Mouse (Mus musculus) fat pad, adult 2 months (tissue): ENCODE results near the gene Efcab3.

ENCODE experiments used
- DNase-seq: peaks from one replicate; pipeline ENCODE4 v3.0.0-alpha.2; 2011; ENCODE audit warnings: low read depth, low spot score; ENCODE audit errors: extremely low read depth

Gene Efcab3

GRCm38 (mm10) chr11:105145211-105145610, 81.8 kb downstream of the Efcab3 start:
- DNase-seq, result no peak

- DNase-seq, result no peak
Measured at GRCm38 (mm10) chr11:105146593-105146992, 83.2 kb downstream of the Efcab3 start, which contains the start of gene Gm10842. Gm10842 (plus strand) TSS chr11:105146893.

GRCm38 (mm10) chr11:105149353-105149752, 86.0 kb downstream of the Efcab3 start:
- no peak for DNase-seq

- no peak for DNase-seq
Measured at GRCm38 (mm10) chr11:105149766-105150165, 86.4 kb downstream of the Efcab3 start.

- DNase-seq, result no peak
Measured at GRCm38 (mm10) chr11:105150691-105151090, 87.3 kb downstream of the Efcab3 start.

GRCm38 (mm10) chr11:105151226-105152016, 88.0 kb downstream of the Efcab3 start:
- no peak for DNase-seq

- DNase-seq, result no peak
Measured at GRCm38 (mm10) chr11:105152017-105152300, 88.6 kb downstream of the Efcab3 start.

GRCm38 (mm10) chr11:105152357-105152899, 89.0 kb downstream of the Efcab3 start:
- no peak for DNase-seq

- DNase-seq, result no peak
Measured at GRCm38 (mm10) chr11:105153068-105153833, 89.9 kb downstream of the Efcab3 start.

- DNase-seq, result no peak
Measured at GRCm38 (mm10) chr11:105155915-105156314, 92.5 kb downstream of the Efcab3 start.

GRCm38 (mm10) chr11:105156748-105157267, 93.4 kb downstream of the Efcab3 start:
- no peak for DNase-seq

- no peak for DNase-seq
Measured at GRCm38 (mm10) chr11:105158047-105158446, 94.7 kb downstream of the Efcab3 start.

- no peak for DNase-seq
Measured at GRCm38 (mm10) chr11:105159673-105160360, 96.4 kb downstream of the Efcab3 start.

GRCm38 (mm10) chr11:105161411-105161810, 98.0 kb downstream of the Efcab3 start:
- DNase-seq, result no peak

- no peak for DNase-seq
Measured at GRCm38 (mm10) chr11:105164516-105165510, 101.4 kb downstream of the Efcab3 start.

GRCm38 (mm10) chr11:105166780-105167179, 103.4 kb downstream of the Efcab3 start:
- DNase-seq, result no peak
